ENCODE assay signal across 8 mouse cellular contexts in genomic region chr11:24739710-24740255, GRCm38 (mm10).
DNase-seq lines count a peak whose midpoint lies in the region; ATAC-seq lines count a peak whose summit lies in the region.

No protein-coding gene starts in this region.

- peak; percentile 7 to 13 for DNase-seq in kidney, postnatal 4 days
- DNase-seq in kidney, adult 11 months: no peak
- DNase-seq in retina, embryonic 14.5 days (ENCODE audit: low spot score): peak; percentile 26
- DNase-seq in layer of hippocampus, postnatal 14 days (ENCODE audit: low spot score in 2 of 2): no peak
- DNase-seq in thymus, postnatal 4 days: no peak
- DNase-seq in thymus, postnatal 0 days (ENCODE audit: low spot score): no peak

- H3K4me3 ChIP-seq in embryonic facial prominence, embryonic 12.5 days: peak overlapping the region; percentile 24
- no peak overlapping the region for H3K4me3 ChIP-seq in intestine, embryonic 16.5 days (ENCODE audit: low read length)

- peak overlapping the region; percentile 30; the same call in 1 of the 2 replicates for H3K9ac ChIP-seq in embryonic facial prominence, embryonic 12.5 days
- H3K9ac ChIP-seq in intestine, embryonic 16.5 days (ENCODE audit: low read depth, low read length): no peak overlapping the region

- ATAC-seq in embryonic facial prominence, embryonic 12.5 days (ENCODE audit: insufficient number of reproducible peaks, insufficient read depth, low FRiP score, low TSS enrichment): no peak
- ATAC-seq in intestine, embryonic 16.5 days: no peak

- H3K4me1 ChIP-seq in embryonic facial prominence, embryonic 12.5 days: 0 out of 2 replicates have a peak, but pooled peaks cover 6% of the 10 kb centered on the region
- peaks cover 3% of the 10 kb centered on the region; the same call in 1 of the 2 replicates for H3K4me1 ChIP-seq in intestine, embryonic 16.5 days (ENCODE audit: control insufficient read depth, insufficient read depth, low read length)

- H3K9me3 ChIP-seq in embryonic facial prominence, embryonic 12.5 days: no peaks in the 10 kb centered on the region
- H3K9me3 ChIP-seq in intestine, embryonic 16.5 days (ENCODE audit: control insufficient read depth, low read length): no peaks in the 10 kb centered on the region

- H3K36me3 ChIP-seq in embryonic facial prominence, embryonic 12.5 days: no peaks in the 10 kb centered on the region
- no peaks in the 10 kb centered on the region for H3K36me3 ChIP-seq in intestine, embryonic 16.5 days (ENCODE audit: control insufficient read depth, insufficient read depth, low read length)

- H3K27ac ChIP-seq in embryonic facial prominence, embryonic 12.5 days: no peak overlapping the region
- H3K27ac ChIP-seq in intestine, embryonic 16.5 days (ENCODE audit: low read length): no peak overlapping the region

- 6% methylated on average over 14 of the region's 14 CpGs for WGBS in embryonic facial prominence, embryonic 12.5 days
- WGBS in intestine, embryonic 16.5 days: 17% methylated on average over 14 of the region's 14 CpGs

- H3K27me3 ChIP-seq in embryonic facial prominence, embryonic 12.5 days: no peaks in the 10 kb centered on the region
- no peaks in the 10 kb centered on the region for H3K27me3 ChIP-seq in intestine, embryonic 16.5 days (replicated peaks; ENCODE audit: control insufficient read depth, insufficient read depth, low read length)

- H3K4me2 ChIP-seq in embryonic facial prominence, embryonic 12.5 days (replicated peaks): peak overlapping the region; percentile 44
- peak overlapping the region; percentile 45 for H3K4me2 ChIP-seq in intestine, embryonic 16.5 days (ENCODE audit: low read depth, low read length)

Comparison
In these comparisons a context has a peak if more than half of its experiments do, and no peak if none do; other contexts are left out.
1. DNase-seq: peak in kidney, postnatal 4 days (2 of 2) and retina, embryonic 14.5 days (single experiment); none in kidney, adult 11 months (single experiment), layer of hippocampus, postnatal 14 days (0 of 2), thymus, postnatal 4 days (single experiment) and thymus, postnatal 0 days (single experiment).